Mouse (Mus musculus) adrenal gland (tissue): ENCODE measurements around the gene Zbed6.
"Not testable (repeated sequence)": the region's sequence is repeated elsewhere in the genome, so short reads cannot be mapped to it uniquely, and the experiment has no call there.

Experiments used
- intact Hi-C: fragments of 180-260 bp; cut with DNase I; formaldehyde crosslinking; loops from one replicate; pipeline ENCODE4 v1.15.1; 2025
- long read RNA-seq, 2 experiments: library from polyadenylated mRNA; unstranded; transcript quantifications; one replicate each; pipeline ENCODE4 v2.0.0; 2020; ENCODE audit warnings: borderline replicate concordance in 1 of 2; ENCODE audit not compliant: insufficient replicate concordance in 1 of 2

Zbed6 gene
- long read RNA-seq, experiment 1 = 0 reads
- long read RNA-seq, experiment 2 = 0 reads

GRCm38 (mm10) chr1:133660466-133661202 lies at the start of gene Zbed6:
Gene Zbed6 (minus strand): TSS chr1:133660885.
- intact Hi-C loops = no loop called here

- intact Hi-C loops = no loop called here
These were observed 48.6 kb upstream of the Zbed6 start for GRCm38 (mm10) chr1:133709292-133709691.

- intact Hi-C loops = not testable (repeated sequence)
These were observed 41.1 kb upstream of the Zbed6 start for GRCm38 (mm10) chr1:133701824-133702223.

- intact Hi-C loops = no loop called here
These were observed 37.4 kb upstream of the Zbed6 start for GRCm38 (mm10) chr1:133697935-133698620.

GRCm38 (mm10) chr1:133695901-133696300 lies 35.2 kb upstream of the Zbed6 start:
- intact Hi-C loops = no loop called here

- intact Hi-C loops = no loop called here
These were observed 34.2 kb upstream of the Zbed6 start for GRCm38 (mm10) chr1:133694876-133695275.

- intact Hi-C loops = no loop called here
These were observed 33.6 kb upstream of the Zbed6 start for GRCm38 (mm10) chr1:133694301-133694700.

- intact Hi-C loops = no loop called here
These were observed 32.9 kb upstream of the Zbed6 start for GRCm38 (mm10) chr1:133693536-133694114.

- intact Hi-C loops = no loop called here
These were observed 31.5 kb upstream of the Zbed6 start for GRCm38 (mm10) chr1:133692195-133692594.

- intact Hi-C loops = no loop called here
These were observed 30.4 kb upstream of the Zbed6 start for GRCm38 (mm10) chr1:133691046-133691445.

- intact Hi-C loops = no loop called here
These were observed 29.2 kb upstream of the Zbed6 start, which contains the start of gene Lax1 for GRCm38 (mm10) chr1:133689897-133690296. Gene Lax1 (minus strand): TSS chr1:133690108.

- intact Hi-C loops = no loop called here
These were observed 27.6 kb upstream of the Zbed6 start for GRCm38 (mm10) chr1:133688301-133688700.

- intact Hi-C loops = no loop called here
These were observed 25.2 kb upstream of the Zbed6 start for GRCm38 (mm10) chr1:133685749-133686519.

- intact Hi-C loops = no loop called here
These were observed 11.1 kb upstream of the Zbed6 start for GRCm38 (mm10) chr1:133671801-133672200.

- intact Hi-C loops = no loop called here
These were observed 10.6 kb upstream of the Zbed6 start for GRCm38 (mm10) chr1:133671266-133671665.

GRCm38 (mm10) chr1:133670776-133671175 lies 10.1 kb upstream of the Zbed6 start:
- intact Hi-C loops = no loop called here

GRCm38 (mm10) chr1:133670190-133670589 lies 9.5 kb upstream of the Zbed6 start:
- intact Hi-C loops = no loop called here

GRCm38 (mm10) chr1:133668618-133669017 lies 7.9 kb upstream of the Zbed6 start:
- intact Hi-C loops = no loop called here

- intact Hi-C loops = no loop called here
These were observed 7.0 kb upstream of the Zbed6 start for GRCm38 (mm10) chr1:133667721-133668120.

GRCm38 (mm10) chr1:133665713-133666112 lies 5.0 kb upstream of the Zbed6 start:
- intact Hi-C loops = not testable (repeated sequence)

- intact Hi-C loops = no loop called here
These were observed 3.7 kb upstream of the Zbed6 start for GRCm38 (mm10) chr1:133664203-133664970.
